ENCODE assay signal across 15 mouse cellular contexts in the genomic region with DNA sequence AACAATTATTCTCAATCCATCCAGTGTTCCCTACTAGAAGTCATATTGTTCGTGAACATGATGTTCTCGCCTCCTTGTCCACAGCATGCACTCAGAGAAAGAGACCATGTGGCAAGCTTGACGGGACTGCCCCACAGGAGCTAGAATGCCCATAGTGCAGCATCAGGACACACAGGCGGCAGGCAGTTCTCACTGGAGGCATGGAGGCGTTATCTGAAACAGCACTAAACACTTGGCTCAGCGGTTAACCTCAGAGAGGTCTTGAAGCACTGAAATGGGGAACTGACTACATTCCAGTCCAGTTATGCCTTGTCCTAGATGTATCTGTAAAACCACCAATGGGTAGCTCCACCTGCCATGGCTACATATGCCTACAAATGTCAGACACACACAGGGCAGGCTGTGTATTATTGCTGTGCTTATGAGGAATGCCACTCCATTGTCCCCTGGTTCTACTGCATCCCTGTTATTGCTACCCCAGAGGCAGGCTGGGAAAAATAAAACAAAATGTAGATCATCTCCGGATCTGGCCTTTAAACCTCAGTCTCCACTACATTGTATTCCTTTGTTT.
A peak's percentile ranks its signal among the peaks of the same experiment; 100 is the strongest.
DNase-seq lines count a peak whose midpoint lies in the region; ATAC-seq and TF ChIP-seq lines count a peak whose summit lies in the region.
"Had no signal": no experiment of that assay in that cellular context is flagged by ENCODE, and none has a peak within 500 bp of the region (broad histone marks: within the 10 kb centered on the region; RNA-seq: fewer than 3 reads in every experiment).

No protein-coding gene starts in this region.

- H3K79me2 ChIP-seq in heart, adult 2 months (replicated peaks; ENCODE audit: control insufficient read depth, insufficient read depth, low read length), result peaks cover 7% of the 10 kb centered on the region; the same call in 1 of the 2 replicates

- 36% methylated on average over 7 of the region's 7 CpGs for WGBS in heart, embryonic 16.5 days
- WGBS in heart, adult 2 months, result 60% methylated on average over 7 of the region's 7 CpGs
- WGBS in liver, postnatal 0 days (ENCODE audit: insufficient replicate concordance), result 43% methylated on average over 7 of the region's 7 CpGs
- WGBS in midbrain, embryonic 11.5 days, result 81% methylated on average over 7 of the region's 7 CpGs

- no peak for ATAC-seq in heart, embryonic 16.5 days (replicated peaks; ENCODE audit: extremely low read depth, insufficient read depth, low FRiP score)
- ATAC-seq in liver, postnatal 0 days, result peak; percentile 84
- ATAC-seq in midbrain, embryonic 11.5 days (ENCODE audit: low FRiP score), result no peak

- H3K36me3 ChIP-seq in heart, embryonic 16.5 days (ENCODE audit: control insufficient read depth, insufficient read depth), result no peaks in the 10 kb centered on the region
- H3K36me3 ChIP-seq in heart, adult 2 months (ENCODE audit: control insufficient read depth, insufficient read depth, low read length), result peaks cover 3% of the 10 kb centered on the region
- H3K36me3 ChIP-seq in liver, postnatal 0 days (replicated peaks; ENCODE audit: insufficient read depth, low read length), result no peaks in the 10 kb centered on the region
- H3K36me3 ChIP-seq in midbrain, embryonic 11.5 days (ENCODE audit: control insufficient read depth, insufficient read depth, low read length), result no peaks in the 10 kb centered on the region

- H3K4me3 ChIP-seq in heart, embryonic 16.5 days (ENCODE audit: low read length), result no peak overlapping the region
- H3K4me3 ChIP-seq in heart, adult 2 months, result no peak overlapping the region
- H3K4me3 ChIP-seq in liver, postnatal 0 days (ENCODE audit: low read depth, low read length), result no peak overlapping the region
- H3K4me3 ChIP-seq in midbrain, embryonic 11.5 days (ENCODE audit: low read depth, low read length), result no peak overlapping the region

- no peak for DNase-seq in heart, adult 2 months
- peak; percentile 17 to 29 for DNase-seq in spleen, postnatal 36 days (ENCODE audit: low spot score in 2 of 2)
- no peak for DNase-seq in spleen, postnatal 10 days (ENCODE audit: low spot score in 2 of 2)
- DNase-seq in liver, postnatal 0 days, result peak; percentile 25
- DNase-seq in urinary bladder, postnatal 4 days (ENCODE audit: low spot score in 2 of 2), result no peak
- DNase-seq in midbrain, embryonic 11.5 days (ENCODE audit: low spot score, missing footprints), result no peak
- DNase-seq in adrenal gland, postnatal 36 days, result no peak
- DNase-seq: B cell, adult 2 months; cerebellum, adult 11-12 months; embryo, embryonic 11 days; heart, postnatal 14 days; kidney, adult 18-20 months; lung, postnatal 14 days; thymus, adult 18-20 months had no signal

- intact Hi-C loops in heart, adult 2 months (cut with DNase I), result no loop called here

- H3K9ac ChIP-seq in heart, embryonic 16.5 days (ENCODE audit: low read length), result no peak overlapping the region
- no peak overlapping the region for H3K9ac ChIP-seq in heart, adult 2 months (ENCODE audit: low read depth, low read length)
- no peak overlapping the region for H3K9ac ChIP-seq in liver, postnatal 0 days (replicated peaks)
- H3K9ac ChIP-seq in midbrain, embryonic 11.5 days (ENCODE audit: low read length), result no peak overlapping the region

- no peak for TF ChIP-seq EP300 in heart, adult 2 months (IDR thresholded peaks at IDR 0.05; ENCODE audit: insufficient read depth, low read depth, low read length)
- TF ChIP-seq EP300 in liver, postnatal 0 days (IDR thresholded peaks at IDR 0.05; ENCODE audit: low read depth), result peak; percentile 45; the same call in 1 of the 2 replicates

- H3K27me3 ChIP-seq in heart, embryonic 16.5 days (ENCODE audit: control insufficient read depth, insufficient read depth, low read length), result no peaks in the 10 kb centered on the region
- H3K27me3 ChIP-seq in heart, adult 2 months (ENCODE audit: control insufficient read depth, insufficient read depth, low read length), result no peaks in the 10 kb centered on the region
- no peaks in the 10 kb centered on the region for H3K27me3 ChIP-seq in liver, postnatal 0 days (ENCODE audit: insufficient read depth, low read length)
- H3K27me3 ChIP-seq in midbrain, embryonic 11.5 days (ENCODE audit: control insufficient read depth, insufficient read depth, low read length), result no peaks in the 10 kb centered on the region

- TF ChIP-seq POLR2A in heart, adult 2 months (IDR thresholded peaks at IDR 0.05; ENCODE audit: insufficient read depth, low read depth, low read length), result no peak

- H3K9me3 ChIP-seq in heart, embryonic 16.5 days (replicated peaks; ENCODE audit: control insufficient read depth, low read length), result no peaks in the 10 kb centered on the region
- no peaks in the 10 kb centered on the region for H3K9me3 ChIP-seq in liver, postnatal 0 days (ENCODE audit: low read length)
- no peaks in the 10 kb centered on the region for H3K9me3 ChIP-seq in midbrain, embryonic 11.5 days (ENCODE audit: control insufficient read depth, low read length)

- H3K27ac ChIP-seq in heart, embryonic 16.5 days (ENCODE audit: low read length), result 0 out of 2 replicates have a peak overlapping the region, but pooled peaks have one; percentile 9
- H3K27ac ChIP-seq in heart, adult 2 months, result no peak overlapping the region
- no peak overlapping the region for H3K27ac ChIP-seq in liver, postnatal 0 days (ENCODE audit: low read depth)
- no peak overlapping the region for H3K27ac ChIP-seq in midbrain, embryonic 11.5 days (ENCODE audit: low read depth, low read length)

- no peak for TF ChIP-seq CTCF in heart, adult 2 months (IDR thresholded peaks at IDR 0.05)
- TF ChIP-seq CTCF in liver, postnatal 0 days (IDR thresholded peaks at IDR 0.05; ENCODE audit: low read depth), result no peak

- peaks cover 8% of the 10 kb centered on the region; the same call in 1 of the 2 replicates for H3K4me1 ChIP-seq in heart, embryonic 16.5 days (ENCODE audit: control insufficient read depth, insufficient read depth, low read length)
- peaks cover 8% of the 10 kb centered on the region for H3K4me1 ChIP-seq in heart, adult 2 months (ENCODE audit: control insufficient read depth, insufficient read depth, low read length)
- peaks cover 8% of the 10 kb centered on the region for H3K4me1 ChIP-seq in liver, postnatal 0 days (ENCODE audit: insufficient read depth)
- H3K4me1 ChIP-seq in midbrain, embryonic 11.5 days (ENCODE audit: control insufficient read depth, insufficient read depth, low read length), result no peaks in the 10 kb centered on the region

- H3K4me2 ChIP-seq in heart, embryonic 16.5 days (ENCODE audit: low read depth, low read length), result no peak overlapping the region
- H3K4me2 ChIP-seq in liver, postnatal 0 days (ENCODE audit: low read depth, low read length), result no peak overlapping the region
- no peak overlapping the region for H3K4me2 ChIP-seq in midbrain, embryonic 11.5 days

Comparison
In these comparisons a context has a peak if more than half of its experiments do, and no peak if none do; other contexts are left out.
1. DNase-seq: peak in spleen, postnatal 36 days (2 of 2) and liver, postnatal 0 days (single experiment); none in heart, adult 2 months (0 of 2), spleen, postnatal 10 days (0 of 2), urinary bladder, postnatal 4 days (0 of 2), midbrain, embryonic 11.5 days (single experiment) and adrenal gland, postnatal 36 days (0 of 2).